ENCODE assay signal across 13 mouse cellular contexts in the genomic region with DNA sequence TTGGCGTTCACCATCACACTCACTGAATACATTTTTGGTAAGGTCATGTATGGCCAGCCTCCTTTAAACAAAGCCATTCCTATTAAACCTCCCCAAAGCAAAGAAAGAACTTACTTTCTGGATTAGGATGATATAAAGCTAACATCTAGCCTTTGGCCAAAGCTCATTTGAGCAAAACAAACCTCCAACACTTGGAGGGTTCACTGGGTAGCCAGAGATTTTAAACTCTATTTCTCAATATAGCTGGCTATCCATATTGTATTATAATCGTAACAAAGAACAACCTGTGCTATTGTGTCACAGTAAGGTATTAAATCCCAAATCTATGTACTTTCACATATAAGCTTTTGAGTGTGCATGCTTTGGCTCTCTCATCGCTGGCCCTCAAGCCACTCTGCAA. TPM values are rescaled to one million over a fixed set of nuclear protein-coding genes. Genes with fewer than 3 reads are reported as not detected.
DNase-seq lines count a peak whose midpoint lies in the region; ATAC-seq and TF ChIP-seq lines count a peak whose summit lies in the region.
"Had no signal": no experiment of that assay in that cellular context is flagged by ENCODE, and none has a peak within 500 bp of the region (broad histone marks: within the 10 kb centered on the region; RNA-seq: fewer than 3 reads in every experiment).

No protein-coding gene starts in this region.

- H3K4me3 ChIP-seq in hindbrain, postnatal 0 days (ENCODE audit: low read length): no peak overlapping the region
- no peak overlapping the region for H3K4me3 ChIP-seq in hindbrain, embryonic 11.5 days (ENCODE audit: low read depth, low read length)
- H3K4me3 ChIP-seq in megakaryocyte, embryonic 14.5 days (replicated peaks): peak overlapping the region; percentile 65
- peak overlapping the region; percentile 63 for H3K4me3 ChIP-seq in myocyte
- H3K4me3 ChIP-seq in forebrain, embryonic 11.5 days (ENCODE audit: low read depth, low read length): no peak overlapping the region

- DNase-seq in hindbrain, postnatal 0 days (ENCODE audit: low spot score): no peak
- DNase-seq in hindbrain, embryonic 11.5 days (ENCODE audit: low spot score): no peak
- peak; percentile 85 for DNase-seq in fat pad, adult 2 months (ENCODE audit: extremely low read depth, low read depth, low spot score)
- DNase-seq in forebrain, embryonic 11.5 days (ENCODE audit: low spot score): no peak
- DNase-seq: adrenal gland, postnatal 10 days; cerebellum, adult 18-20 months; gastrocnemius, postnatal 14 days; retina, postnatal 1 day; thymus, adult 2 months had no signal

- H3ac ChIP-seq in myocyte (ENCODE audit: control insufficient read depth, insufficient read length): no peak overlapping the region

- no peak for ATAC-seq in hindbrain, postnatal 0 days
- ATAC-seq in hindbrain, embryonic 11.5 days (ENCODE audit: low FRiP score): no peak
- ATAC-seq in megakaryocyte, adult 5-6 weeks (ENCODE audit: poor library complexity, severe bottlenecking): no peak
- ATAC-seq in forebrain, embryonic 11.5 days (replicated peaks; ENCODE audit: low FRiP score): no peak

- H3K79me2 ChIP-seq in myocyte (ENCODE audit: control insufficient read depth, insufficient read depth): no peaks in the 10 kb centered on the region

- H3K9ac ChIP-seq in hindbrain, postnatal 0 days (replicated peaks; ENCODE audit: low read length): no peak overlapping the region
- H3K9ac ChIP-seq in hindbrain, embryonic 11.5 days (ENCODE audit: low read depth, low read length): no peak overlapping the region
- no peak overlapping the region for H3K9ac ChIP-seq in forebrain, embryonic 11.5 days (ENCODE audit: low read length)

- no peaks in the 10 kb centered on the region for H3K27me3 ChIP-seq in hindbrain, postnatal 0 days (ENCODE audit: insufficient read depth, low read length)
- no peaks in the 10 kb centered on the region for H3K27me3 ChIP-seq in hindbrain, embryonic 11.5 days (ENCODE audit: control insufficient read depth, insufficient read depth, low read length)
- H3K27me3 ChIP-seq in megakaryocyte, embryonic 14.5 days (replicated peaks): no peaks in the 10 kb centered on the region
- no peaks in the 10 kb centered on the region for H3K27me3 ChIP-seq in myocyte (ENCODE audit: control insufficient read depth, insufficient read depth, insufficient read length)
- H3K27me3 ChIP-seq in forebrain, embryonic 11.5 days (ENCODE audit: control insufficient read depth, insufficient read depth, low read length): no peaks in the 10 kb centered on the region
- H3K27me3 ChIP-seq: midbrain, embryonic 12.5 days had no signal

- H3K9me3 ChIP-seq in hindbrain, postnatal 0 days (ENCODE audit: low read length): no peaks in the 10 kb centered on the region
- H3K9me3 ChIP-seq in hindbrain, embryonic 11.5 days (ENCODE audit: control insufficient read depth, low read length): no peaks in the 10 kb centered on the region
- no peaks in the 10 kb centered on the region for H3K9me3 ChIP-seq in megakaryocyte, embryonic 14.5 days
- H3K9me3 ChIP-seq in forebrain, embryonic 11.5 days (ENCODE audit: control insufficient read depth, low read length): no peaks in the 10 kb centered on the region
- H3K9me3 ChIP-seq: midbrain, embryonic 12.5 days had no signal

- WGBS in hindbrain, postnatal 0 days: 84% methylated on average over 3 of the region's 3 CpGs
- WGBS in hindbrain, embryonic 11.5 days: 90% methylated on average over 3 of the region's 3 CpGs
- 89% methylated on average over 3 of the region's 3 CpGs for WGBS in forebrain, embryonic 11.5 days

- H3K4me1 ChIP-seq in hindbrain, postnatal 0 days (ENCODE audit: insufficient read depth, low read length): peaks cover 9% of the 10 kb centered on the region; the same call in 1 of the 2 replicates
- no peaks in the 10 kb centered on the region for H3K4me1 ChIP-seq in hindbrain, embryonic 11.5 days (replicated peaks; ENCODE audit: control insufficient read depth, insufficient read depth, low read length)
- peaks cover 41% of the 10 kb centered on the region for H3K4me1 ChIP-seq in megakaryocyte, embryonic 14.5 days
- peaks cover 6% of the 10 kb centered on the region; the same call in 1 of the 2 replicates for H3K4me1 ChIP-seq in forebrain, embryonic 11.5 days (replicated peaks; ENCODE audit: control insufficient read depth, insufficient read depth, low read length)

- H3K4me2 ChIP-seq in hindbrain, postnatal 0 days (ENCODE audit: low read depth, low read length): peak overlapping the region; percentile 91
- H3K4me2 ChIP-seq in hindbrain, embryonic 11.5 days (replicated peaks; ENCODE audit: low read depth, low read length): no peak overlapping the region
- peak overlapping the region; percentile 73 for H3K4me2 ChIP-seq in myocyte (ENCODE audit: low read depth)
- no peak overlapping the region for H3K4me2 ChIP-seq in forebrain, embryonic 11.5 days (ENCODE audit: low read depth, low read length, severe bottlenecking)

- H3K36me3 ChIP-seq in hindbrain, postnatal 0 days (ENCODE audit: insufficient read depth, low read length): peaks cover 7% of the 10 kb centered on the region; the same call in 1 of the 2 replicates
- no peaks in the 10 kb centered on the region for H3K36me3 ChIP-seq in hindbrain, embryonic 11.5 days (ENCODE audit: control insufficient read depth, insufficient read depth, low read length)
- H3K36me3 ChIP-seq in megakaryocyte, embryonic 14.5 days (replicated peaks; ENCODE audit: low read length): peaks cover 25% of the 10 kb centered on the region
- H3K36me3 ChIP-seq in myocyte (ENCODE audit: control insufficient read depth, insufficient read depth): peaks cover 9% of the 10 kb centered on the region
- H3K36me3 ChIP-seq in forebrain, embryonic 11.5 days (ENCODE audit: control insufficient read depth, insufficient read depth, low read length): no peaks in the 10 kb centered on the region
- H3K36me3 ChIP-seq: midbrain, embryonic 12.5 days had no signal

- TF ChIP-seq POLR2A in myocyte (IDR thresholded peaks at IDR 0.05; ENCODE audit: insufficient read length, low read depth): no peak

- no peak for TF ChIP-seq CTCF in hindbrain, postnatal 0 days (IDR thresholded peaks at IDR 0.05; ENCODE audit: low read depth)

- no peak overlapping the region for H3K27ac ChIP-seq in hindbrain, postnatal 0 days
- H3K27ac ChIP-seq in hindbrain, embryonic 11.5 days (ENCODE audit: low read depth, low read length): no peak overlapping the region
- H3K27ac ChIP-seq in forebrain, embryonic 11.5 days (ENCODE audit: low read depth, low read length): no peak overlapping the region

TF ChIP-seq in myocyte, 11 proteins besides CTCF, POLR2A, EP300 and RAD21:
- TF ChIP-seq MYOD1 (IDR thresholded peaks at IDR 0.05; ENCODE audit: control insufficient read depth in 1 of 3, insufficient read length in 2 of 3, low read depth in 2 of 3): no peak
- no peak for TF ChIP-seq MAX (IDR thresholded peaks at IDR 0.05; ENCODE audit: low read depth)
- TF ChIP-seq POLR2AphosphoS2 (IDR thresholded peaks at IDR 0.05; ENCODE audit: insufficient read length, low read depth): no peak
- no peak for TF ChIP-seq TCF3 (IDR thresholded peaks at IDR 0.05; ENCODE audit: insufficient read length, low read depth)
- no peak for TF ChIP-seq SRF (IDR thresholded peaks at IDR 0.05; ENCODE audit: control insufficient read depth, insufficient read length, low read depth)
- TF ChIP-seq REST (IDR thresholded peaks at IDR 0.05; ENCODE audit: insufficient read depth, insufficient read length): no peak
- TF ChIP-seq MYOG (IDR thresholded peaks at IDR 0.05; ENCODE audit: control insufficient read depth in 1 of 3, insufficient read depth in 1 of 3, insufficient read length in 2 of 3, low read depth in 2 of 3): no peak
- no peak for TF ChIP-seq USF1 (IDR thresholded peaks at IDR 0.05; ENCODE audit: low read depth)
- TF ChIP-seq TCF12 (IDR thresholded peaks at IDR 0.05; ENCODE audit: insufficient read depth, poor library complexity, severe bottlenecking): no peak
TF ChIP-seq in myocyte: peak in this region for 0.

RNA-seq across cellular contexts. Expression of gene Kdsr, which starts 1.2 kb away (rescaled TPM):
- total RNA-seq in hindbrain, postnatal 0 days (2014; rRNA removed): 8.9 and 9.1 TPM in 2 replicates
- polyA plus RNA-seq in hindbrain, postnatal 0 days (2015; fragmentation: Nextera tagmentation; extraction: Ambion mirVana): 17.2 and 17.6 TPM in 2 replicates
- polyA plus RNA-seq in hindbrain, embryonic 11.5 days (2014; fragmentation: Nextera tagmentation; extraction: Ambion mirVana): 9.8 and 10.3 TPM in 2 replicates
- polyA plus RNA-seq in megakaryocyte, embryonic 14.5 days (2012; ENCODE audit: insufficient read depth, low replicate concordance): 0.53 TPM in 1 of 2 replicates, not detected in the other
- total RNA-seq in megakaryocyte, adult 5-6 weeks (2015): 6.5 and 7.1 TPM in 2 replicates
- 13.7 and 17.8 TPM in 2 replicates for total RNA-seq in megakaryocyte, adult 5-6 weeks (2017)
- 9.9 TPM for polyA plus RNA-seq in myocyte (2012; fragmentation: generic; extraction: Trizol)
- polyA plus RNA-seq in forebrain, embryonic 11.5 days (2014; fragmentation: Nextera tagmentation; extraction: Ambion mirVana): 8.9 and 9.0 TPM in 2 replicates

RNA-seq across cellular contexts. Expression of gene Vps4b, which starts 35.8 kb away (rescaled TPM):
- 13.2 and 18.7 TPM in 2 replicates for total RNA-seq in hindbrain, postnatal 0 days (2014; rRNA removed)
- polyA plus RNA-seq in hindbrain, postnatal 0 days (2015; fragmentation: Nextera tagmentation; extraction: Ambion mirVana): 20.3 and 28.0 TPM in 2 replicates
- polyA plus RNA-seq in hindbrain, embryonic 11.5 days (2014; fragmentation: Nextera tagmentation; extraction: Ambion mirVana): 70.7 and 79.0 TPM in 2 replicates
- 10.4 and 23.8 TPM in 2 replicates for polyA plus RNA-seq in megakaryocyte, embryonic 14.5 days (2012; ENCODE audit: insufficient read depth, low replicate concordance)
- total RNA-seq in megakaryocyte, adult 5-6 weeks (2015): 84.6 and 117 TPM in 2 replicates
- 95.5 and 121 TPM in 2 replicates for total RNA-seq in megakaryocyte, adult 5-6 weeks (2017)
- 17.7 TPM for polyA plus RNA-seq in myocyte (2012; fragmentation: generic; extraction: Trizol)
- 70.7 and 75.4 TPM in 2 replicates for polyA plus RNA-seq in forebrain, embryonic 11.5 days (2014; fragmentation: Nextera tagmentation; extraction: Ambion mirVana)

RNA-seq across cellular contexts. Expression of gene Bcl2, which starts 46.7 kb away (rescaled TPM):
- total RNA-seq in hindbrain, postnatal 0 days (2014; rRNA removed): 13.1 and 15.2 TPM in 2 replicates
- polyA plus RNA-seq in hindbrain, postnatal 0 days (2015; fragmentation: Nextera tagmentation; extraction: Ambion mirVana): 9.8 and 10.1 TPM in 2 replicates
- polyA plus RNA-seq in hindbrain, embryonic 11.5 days (2014; fragmentation: Nextera tagmentation; extraction: Ambion mirVana): 5.9 and 6.9 TPM in 2 replicates
- 3.0 and 4.1 TPM in 2 replicates for polyA plus RNA-seq in megakaryocyte, embryonic 14.5 days (2012; ENCODE audit: insufficient read depth, low replicate concordance)
- 7.1 and 8.0 TPM in 2 replicates for total RNA-seq in megakaryocyte, adult 5-6 weeks (2015)
- 7.8 and 11.9 TPM in 2 replicates for total RNA-seq in megakaryocyte, adult 5-6 weeks (2017)
- polyA plus RNA-seq in myocyte (2012; fragmentation: generic; extraction: Trizol): 1.9 TPM
- 6.9 and 7.4 TPM in 2 replicates for polyA plus RNA-seq in forebrain, embryonic 11.5 days (2014; fragmentation: Nextera tagmentation; extraction: Ambion mirVana)

Comparison
In these comparisons a context has a peak if more than half of its experiments do, and no peak if none do; other contexts are left out.
1. H3K4me2 ChIP-seq: peak in hindbrain, postnatal 0 days (single experiment) and myocyte (single experiment); none in hindbrain, embryonic 11.5 days (single experiment) and forebrain, embryonic 11.5 days (single experiment).
2. H3K4me3 ChIP-seq: peak in megakaryocyte, embryonic 14.5 days (single experiment) and myocyte (single experiment); none in hindbrain, postnatal 0 days (single experiment), hindbrain, embryonic 11.5 days (single experiment) and forebrain, embryonic 11.5 days (single experiment).